Mouse (Mus musculus) G1E (cell line): ENCODE data around the gene Tspo2.

ENCODE experiments used
- CTCF ChIP-seq: IDR thresholded peaks from 2 replicates; pipeline ENCODE4 v1.5.1; 2012; ENCODE audit warnings: low read depth, low read length, inconsistent platforms, mixed read lengths
- GATA1 ChIP-seq: IDR thresholded peaks from 2 replicates; pipeline ENCODE4 v1.6.1; 2012; ENCODE audit warnings: borderline replicate concordance, low read length, inconsistent platforms, mixed read lengths
- GATA2 ChIP-seq: IDR thresholded peaks from 2 replicates; pipeline ENCODE4 v1.6.1; 2012; ENCODE audit warnings: low read depth, low read length, inconsistent platforms, borderline replicate concordance
- POLR2AphosphoS5 ChIP-seq: IDR thresholded peaks from 2 replicates; pipeline ENCODE4 v1.6.1; 2012; ENCODE audit warnings: low read depth, low read length, inconsistent platforms; ENCODE audit not compliant: insufficient replicate concordance
- TAL1 ChIP-seq: conservative IDR thresholded peaks from 2 replicates; pipeline ENCODE4 v1.6.1; 2012; ENCODE audit warnings: low read depth, low read length, inconsistent platforms, mixed read lengths

GRCm38 (mm10) chr17:48407910-48408525 is 43.3 kb downstream of the Tspo2 start:
- TF ChIP-seq TAL1, result no peak
- no peak for TF ChIP-seq CTCF
- TF ChIP-seq GATA1, result no peak
- no peak for TF ChIP-seq POLR2AphosphoS5
- no peak for TF ChIP-seq GATA2
